Mouse (Mus musculus): ENCODE results near the gene Htr2c. TPM values are rescaled to one million over a fixed set of nuclear protein-coding genes. Genes with fewer than 3 reads are reported as not detected.

Gene Htr2c
- 10 to 100 TPM; 31.8 to 44.9 TPM for total RNA-seq (2021)
- long read RNA-seq, full-length matches to known transcripts, result 3 of 10 reads
- long read RNA-seq, partial matches to known transcripts, result 1 of 10 reads
- long read RNA-seq, other reads (novel, unspliced or antisense), result 6 of 10 reads

GRCm38 (mm10) chrX:146962258-146962913 is at the start of gene Htr2c:
Gene Htr2c (plus strand): TSS chrX:146962513.
- DNase-seq (ENCODE audit: low spot score in 2 of 2), result no peak

GRCm38 (mm10) chrX:146928251-146928650 is 34.1 kb upstream of the Htr2c start:
- DNase-seq (ENCODE audit: low spot score in 2 of 2), result no peak

GRCm38 (mm10) chrX:146936332-146936731 is 26.0 kb upstream of the Htr2c start:
- no peak for DNase-seq (ENCODE audit: low spot score in 2 of 2)

- no peak for DNase-seq (ENCODE audit: low spot score in 2 of 2)
These were observed 16.0 kb upstream of the Htr2c start for GRCm38 (mm10) chrX:146946216-146946886.

- DNase-seq (ENCODE audit: low spot score in 2 of 2), result no peak
These were observed 15.3 kb upstream of the Htr2c start for GRCm38 (mm10) chrX:146946996-146947395.

GRCm38 (mm10) chrX:146958608-146959007 is 3.7 kb upstream of the Htr2c start:
- DNase-seq (ENCODE audit: low spot score in 2 of 2), result no peak

- no peak for DNase-seq (ENCODE audit: low spot score in 2 of 2)
These were observed 2.4 kb upstream of the Htr2c start for GRCm38 (mm10) chrX:146959960-146960359.

GRCm38 (mm10) chrX:146962914-146963547 is 718 bp downstream of the Htr2c start:
- DNase-seq (ENCODE audit: low spot score in 2 of 2), result peak; percentile 8 to 28

- DNase-seq (ENCODE audit: low spot score in 2 of 2), result no peak
These were observed 17.6 kb downstream of the Htr2c start for GRCm38 (mm10) chrX:146979931-146980330.

GRCm38 (mm10) chrX:147055730-147056129 is 93.4 kb downstream of the Htr2c start:
- DNase-seq (ENCODE audit: low spot score in 2 of 2), result no peak

GRCm38 (mm10) chrX:147071622-147072021 is 109.3 kb downstream of the Htr2c start:
- no peak for DNase-seq (ENCODE audit: low spot score in 2 of 2)

- no peak for DNase-seq (ENCODE audit: low spot score in 2 of 2)
These were observed 156.8 kb downstream of the Htr2c start for GRCm38 (mm10) chrX:147119155-147119554.

- no peak for DNase-seq (ENCODE audit: low spot score in 2 of 2)
These were observed 252.9 kb downstream of the Htr2c start for GRCm38 (mm10) chrX:147215251-147215650.

GRCm38 (mm10) chrX:147217382-147218013 is 255.2 kb downstream of the Htr2c start:
- no peak for DNase-seq (ENCODE audit: low spot score in 2 of 2)

GRCm38 (mm10) chrX:147238806-147239542 is 276.7 kb downstream of the Htr2c start:
- no peak for DNase-seq (ENCODE audit: low spot score in 2 of 2)

Small RNAs within 50 kb of the gene (microRNA-seq; reads per million reads assigned to microRNA genes)
- 3.6 to 5.9 reads per million in 2 experiments for gene Gm22650
- 0 reads per million in 2 experiments for gene Gm24627
- gene Mir1264, result 30.1 to 41.6 reads per million in 2 experiments
- 150 to 1,557 reads per million in 2 experiments for gene Mir1298
- gene Mir1912, result 0 to 1.2 reads per million in 2 experiments
- 46.7 to 93.5 reads per million in 2 experiments for gene Mir448
- gene Mir764, result 13.2 to 29.2 reads per million in 2 experiments
